Mouse (Mus musculus) stomach, postnatal 0 days (tissue): ENCODE results near the gene Nuf2.

Experiments used
- CTCF ChIP-seq: IDR thresholded peaks from 2 replicates; pipeline ENCODE4 v1.5.1; 2016; ENCODE audit warnings: antibody characterized with exemption, low read depth, mild to moderate bottlenecking, moderate library complexity
- EP300 ChIP-seq: optimal IDR thresholded peaks from 2 replicates; pipeline ENCODE3; 2016; ENCODE audit warnings: antibody characterized with exemption

DNA sequence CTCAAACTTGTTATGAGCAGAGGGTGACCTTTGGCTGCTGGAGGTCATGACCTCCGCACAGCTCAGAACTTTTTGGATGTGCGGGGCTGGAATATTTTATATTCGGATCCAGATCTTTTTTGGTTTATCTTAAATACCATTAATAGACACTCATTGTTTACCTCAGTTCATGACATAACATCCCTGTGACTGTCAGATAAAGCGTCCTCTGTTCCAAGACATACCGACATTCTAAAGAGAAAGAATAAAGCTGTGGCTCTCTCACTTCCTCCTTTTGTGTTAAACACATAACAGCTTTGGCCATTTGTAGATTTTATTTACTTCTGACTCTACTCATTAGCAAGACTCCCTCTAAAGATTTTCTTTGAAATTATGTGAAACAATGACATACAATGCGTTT lies 9.2 kb upstream of the Nuf2 start:
- TF ChIP-seq CTCF (no peak), EP300 (no peak)
